Comparison of ENCODE assay signal across 18 mouse cellular contexts in the genomic region with DNA sequence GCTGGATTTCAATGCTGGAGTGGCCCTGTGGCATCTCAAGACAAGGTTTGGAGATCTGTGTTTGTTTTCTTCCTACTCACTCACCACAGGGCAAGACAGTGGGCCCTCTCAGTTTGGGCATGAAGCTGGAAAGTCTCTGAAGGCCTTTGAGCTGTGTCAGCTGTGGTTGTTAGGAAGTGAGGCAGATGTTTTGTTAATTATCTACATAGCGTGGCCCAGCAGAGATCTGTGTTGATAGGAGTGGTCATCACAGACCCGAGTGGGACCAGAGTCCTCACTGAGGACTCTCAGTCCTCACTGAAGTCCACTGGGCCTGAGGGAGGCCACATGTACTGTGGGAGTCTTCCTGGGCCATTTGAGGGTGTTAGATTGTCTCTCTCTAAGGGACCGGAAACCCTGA. TPM values are rescaled to one million over a fixed set of nuclear protein-coding genes. Genes with fewer than 3 reads are reported as not detected.
DNase-seq lines count a peak whose midpoint lies in the region; ATAC-seq and TF ChIP-seq lines count a peak whose summit lies in the region.
"Had no signal": no experiment of that assay in that cellular context is flagged by ENCODE, and none has a peak within 500 bp of the region (broad histone marks: within the 10 kb centered on the region; RNA-seq: fewer than 3 reads in every experiment).

No protein-coding gene starts in this region.

- no peak overlapping the region for H3K4me3 ChIP-seq in heart, postnatal 0 days (ENCODE audit: low read depth, low read length)
- no peak overlapping the region for H3K4me3 ChIP-seq in lung, embryonic 15.5 days
- H3K4me3 ChIP-seq in intestine, postnatal 0 days (ENCODE audit: low read depth, low read length), result no peak overlapping the region
- H3K4me3 ChIP-seq in small intestine, adult 2 months (ENCODE audit: low read depth, low read length), result no peak overlapping the region
- H3K4me3 ChIP-seq: embryonic facial prominence, embryonic 15.5 days; myocyte had no signal

- peaks cover 43% of the 10 kb centered on the region for H3K4me1 ChIP-seq in heart, postnatal 0 days (ENCODE audit: control insufficient read depth, insufficient read depth)
- H3K4me1 ChIP-seq in lung, embryonic 15.5 days, result peaks cover 74% of the 10 kb centered on the region
- H3K4me1 ChIP-seq in intestine, postnatal 0 days (replicated peaks; ENCODE audit: control insufficient read depth, insufficient read depth, low read length), result peaks cover 25% of the 10 kb centered on the region
- peaks cover 40% of the 10 kb centered on the region; the same call in 1 of the 2 replicates for H3K4me1 ChIP-seq in small intestine, adult 2 months (ENCODE audit: control insufficient read depth, insufficient read depth, insufficient read length, low read length)

- H3K36me3 ChIP-seq in heart, postnatal 0 days (replicated peaks; ENCODE audit: control insufficient read depth, insufficient read depth, low read length), result no peaks in the 10 kb centered on the region
- H3K36me3 ChIP-seq in lung, embryonic 15.5 days, result 0 out of 2 replicates have a peak, but pooled peaks cover 2% of the 10 kb centered on the region
- H3K36me3 ChIP-seq in intestine, postnatal 0 days (ENCODE audit: control insufficient read depth, insufficient read depth), result no peaks in the 10 kb centered on the region
- H3K36me3 ChIP-seq in small intestine, adult 2 months (ENCODE audit: control insufficient read depth, insufficient read depth, low read length), result 0 out of 2 replicates have a peak, but pooled peaks cover 5% of the 10 kb centered on the region
- H3K36me3 ChIP-seq: embryonic facial prominence, embryonic 15.5 days had no signal

- TF ChIP-seq POLR2A in small intestine, adult 2 months (IDR thresholded peaks at IDR 0.05; ENCODE audit: low read depth, low read length), result no peak

- no peak overlapping the region for H3K9ac ChIP-seq in heart, postnatal 0 days (replicated peaks; ENCODE audit: low read depth, low read length)
- no peak overlapping the region for H3K9ac ChIP-seq in lung, embryonic 15.5 days
- 0 out of 2 replicates have a peak overlapping the region, but pooled peaks have one; percentile 7 for H3K9ac ChIP-seq in intestine, postnatal 0 days (ENCODE audit: low read depth, low read length)
- H3K9ac ChIP-seq: embryonic facial prominence, embryonic 15.5 days had no signal

- H3K9me3 ChIP-seq in heart, postnatal 0 days (replicated peaks; ENCODE audit: control insufficient read depth, low read length), result no peaks in the 10 kb centered on the region
- H3K9me3 ChIP-seq in lung, embryonic 15.5 days, result no peaks in the 10 kb centered on the region
- no peaks in the 10 kb centered on the region for H3K9me3 ChIP-seq in intestine, postnatal 0 days (ENCODE audit: control insufficient read depth)
- H3K9me3 ChIP-seq: embryonic facial prominence, embryonic 15.5 days had no signal

- H3K4me2 ChIP-seq in heart, postnatal 0 days (ENCODE audit: low read depth, low read length), result no peak overlapping the region
- no peak overlapping the region for H3K4me2 ChIP-seq in lung, embryonic 15.5 days
- H3K4me2 ChIP-seq in intestine, postnatal 0 days (replicated peaks; ENCODE audit: low read depth), result no peak overlapping the region
- H3K4me2 ChIP-seq: embryonic facial prominence, embryonic 15.5 days had no signal

- TF ChIP-seq CTCF in heart, postnatal 0 days (IDR thresholded peaks at IDR 0.05; ENCODE audit: low read depth), result no peak
- TF ChIP-seq CTCF in intestine, postnatal 0 days (IDR thresholded peaks at IDR 0.05; ENCODE audit: low read depth), result no peak
- TF ChIP-seq CTCF in small intestine, adult 2 months (IDR thresholded peaks at IDR 0.05; ENCODE audit: extremely low read depth, insufficient read length, insufficient replicate concordance, low read depth, low read length), result no peak

- no peaks in the 10 kb centered on the region for H3K27me3 ChIP-seq in heart, postnatal 0 days (ENCODE audit: control insufficient read depth, insufficient read depth, low read length)
- no peaks in the 10 kb centered on the region for H3K27me3 ChIP-seq in lung, embryonic 15.5 days
- no peaks in the 10 kb centered on the region for H3K27me3 ChIP-seq in intestine, postnatal 0 days (replicated peaks; ENCODE audit: control insufficient read depth, insufficient read depth, low read length)
- H3K27me3 ChIP-seq in small intestine, adult 2 months (ENCODE audit: control insufficient read depth, insufficient read depth, low read length), result no peaks in the 10 kb centered on the region
- H3K27me3 ChIP-seq: embryonic facial prominence, embryonic 15.5 days had no signal

- peak overlapping the region; percentile 23 for H3K27ac ChIP-seq in heart, postnatal 0 days (ENCODE audit: low read depth)
- H3K27ac ChIP-seq in lung, embryonic 15.5 days, result peak overlapping the region; percentile 75
- H3K27ac ChIP-seq in intestine, postnatal 0 days (ENCODE audit: low read depth, low read length), result peak overlapping the region; percentile 22; the same call in 1 of the 2 replicates
- H3K27ac ChIP-seq in small intestine, adult 2 months (ENCODE audit: insufficient read depth, low read depth, low read length), result peak overlapping the region; percentile 52

- no peak for ATAC-seq in heart, postnatal 0 days (ENCODE audit: insufficient read depth, low read depth)
- no peak for ATAC-seq in lung, embryonic 15.5 days (ENCODE audit: borderline replicate concordance, extremely low read depth, low FRiP score, low TSS enrichment)
- no peak for ATAC-seq in intestine, postnatal 0 days
- ATAC-seq: activated CD4-positive, CD25-positive, alpha-beta regulatory T cell, adult 4 months; CD4-positive, CD25-positive, alpha-beta regulatory T cell, adult 4 months; forebrain, embryonic 16.5 days; inflammation-experienced regulatory T-cells, adult 6 months had no signal

- 65% methylated on average over 3 of the region's 3 CpGs for WGBS in heart, postnatal 0 days
- 49% methylated on average over 3 of the region's 3 CpGs for WGBS in lung, embryonic 15.5 days
- WGBS in intestine, postnatal 0 days, result 34% methylated on average over 3 of the region's 3 CpGs
- 36% methylated on average over 3 of the region's 3 CpGs for WGBS in small intestine, adult 2 months

- TF ChIP-seq EP300 in heart, postnatal 0 days (IDR thresholded peaks at IDR 0.05; ENCODE audit: low read depth), result no peak

- no peak for DNase-seq in heart, postnatal 0 days (ENCODE audit: low spot score)
- DNase-seq in heart, adult 18-20 months, result no peak
- DNase-seq in lung, postnatal 4 days, result no peak
- DNase-seq in thymus, postnatal 10 days (ENCODE audit: low spot score in 2 of 2), result no peak
- DNase-seq: cerebellum, adult 11-12 months; gastrocnemius, postnatal 25 days; heart, postnatal 4 days; right cerebral cortex, adult 18-20 months; thymus, adult 2 months had no signal

RNA-seq across cellular contexts. Expression of gene Nek6, which starts 5.0 kb away (rescaled TPM):
- total RNA-seq in heart, postnatal 0 days (2014; rRNA removed; ENCODE audit: low replicate concordance), result 12.3 and 18.1 TPM in 2 replicates
- 25.5 and 26.5 TPM in 2 replicates for polyA plus RNA-seq in heart, postnatal 0 days (2015; fragmentation: Nextera tagmentation; extraction: Ambion mirVana)
- 1 to 10 TPM; 2.6 to 4.7 TPM for total RNA-seq in heart, adult 18-20 months (2021)
- 124 and 129 TPM in 2 replicates for polyA plus RNA-seq in lung, embryonic 15.5 days (2015; fragmentation: Nextera tagmentation; extraction: Ambion mirVana)
- 70.9 and 84.5 TPM in 2 replicates for polyA plus RNA-seq in intestine, postnatal 0 days (2015; fragmentation: Nextera tagmentation; extraction: Ambion mirVana)
- polyA plus RNA-seq in small intestine, adult 2 months (2012; rRNA removed), result 24.6 and 173 TPM in 2 replicates

Comparison
In these comparisons a context has a peak if more than half of its experiments do, and no peak if none do; other contexts are left out.
1. H3K27ac ChIP-seq: peak in every context shown above with its lines; median percentile 75 in lung, embryonic 15.5 days; 52 in small intestine, adult 2 months; 23 in heart, postnatal 0 days; 22 in intestine, postnatal 0 days.